Mouse (Mus musculus) midbrain, embryonic 15.5 days (tissue): ENCODE results near the gene Olfr1040. TPM values are rescaled to one million over a fixed set of nuclear protein-coding genes. Genes with fewer than 3 reads are reported as not detected.
"Not testable (repeated sequence)": the region's sequence is repeated elsewhere in the genome, so short reads cannot be mapped to it uniquely, and the experiment has no call there.

Source experiments
- ATAC-seq: fragments of 200-750 bp; cut with Nextera tagmentation; replicated peaks from 2 replicates; pipeline ENCODE4 v1.8.0; 2017; ENCODE audit warnings: moderate TSS enrichment
- H3K27ac ChIP-seq: fragments of 300-500 bp; sonication (generic); 2 replicates; pipeline ENCODE4 v1.5.1; 2015; ENCODE audit warnings: mild to moderate bottlenecking, inconsistent platforms
- H3K27me3 ChIP-seq: fragments of 300-500 bp; sonication (generic); replicated peaks from 2 replicates; pipeline ENCODE4 v1.6.1; 2015; ENCODE audit warnings: inconsistent platforms
- H3K36me3 ChIP-seq: fragments of 300-500 bp; sonication (generic); replicated peaks from 2 replicates; pipeline ENCODE4 v1.6.1; 2015; ENCODE audit warnings: inconsistent platforms
- H3K4me1 ChIP-seq: fragments of 300-500 bp; sonication (generic); 2 replicates; pipeline ENCODE4 v1.6.1; 2015; ENCODE audit warnings: inconsistent platforms
- H3K4me2 ChIP-seq: fragments of 300-500 bp; sonication (generic); 2 replicates; pipeline ENCODE4 v1.6.1; 2015; ENCODE audit warnings: inconsistent platforms, mild to moderate bottlenecking, moderate library complexity
- H3K4me3 ChIP-seq: fragments of 300-500 bp; sonication (generic); 2 replicates; pipeline ENCODE4 v1.5.1; 2015; ENCODE audit warnings: mild to moderate bottlenecking, inconsistent platforms
- H3K9ac ChIP-seq: fragments of 300-500 bp; sonication (generic); 2 replicates; pipeline ENCODE4 v1.6.1; 2015; ENCODE audit warnings: mild to moderate bottlenecking, inconsistent platforms
- H3K9me3 ChIP-seq: fragments of 300-500 bp; sonication (generic); 2 replicates; pipeline ENCODE4 v1.6.1; 2016; ENCODE audit warnings: inconsistent platforms
- whole genome bisulfite sequencing: fragments of 180-500 bp; shearing (Covaris S2); methylation state at CpG from one replicate; pipeline ENCODE4 v1.1.7; 2015; ENCODE audit warnings: mixed read lengths; 5-methylcytosine and 5-hydroxymethylcytosine counted together
- polyA plus RNA-seq: library from polyadenylated mRNA; unstranded; fragments of >200 nt; fragmentation: Nextera tagmentation; extraction: Ambion mirVana; gene quantifications from 2 replicates; pipeline ENCODE4 v1.2.1, GENCODE M21; 2015

Gene Olfr1040
- polyA plus RNA-seq = not detected in 2 replicates

GRCm38 (mm10) chr2:86146632-86147031 is at the start of gene Olfr1040:
Olfr1040 (minus strand) TSS chr2:86146732.
- Histone ChIP-seq H3K36me3 (no peaks in the 10 kb centered on the region), H3K27ac (no peak within 1 kb of the TSS), H3K27me3 (no peaks in the 10 kb centered on the region), H3K4me2 (no peak within 1 kb of the TSS), H3K4me3 (no peak within 1 kb of the TSS), H3K9me3 (no peaks in the 10 kb centered on the region), H3K4me1 (no peaks in the 10 kb centered on the region), H3K9ac (no peak within 1 kb of the TSS)
- WGBS = 76% methylated on average over 1 of the region's 1 CpGs
- ATAC-seq = no peak

GRCm38 (mm10) chr2:86195863-86196262 is 49.3 kb upstream of the Olfr1040 start:
- no peak overlapping the region for H3K4me3 ChIP-seq
- H3K36me3 ChIP-seq = no peaks in the 10 kb centered on the region
- H3K4me1 ChIP-seq = no peaks in the 10 kb centered on the region
- ATAC-seq = no peak
- no peaks in the 10 kb centered on the region for H3K27me3 ChIP-seq
- H3K4me2 ChIP-seq = no peak overlapping the region
- H3K27ac ChIP-seq = no peak overlapping the region
- H3K9ac ChIP-seq = no peak overlapping the region
- H3K9me3 ChIP-seq = no peaks in the 10 kb centered on the region
- WGBS = 50% methylated on average over 1 of the region's 1 CpGs

GRCm38 (mm10) chr2:86185583-86185982 is 39.1 kb upstream of the Olfr1040 start, which contains the start of gene Olfr52:
Olfr52 (minus strand) TSS chr2:86185683.
- no peak within 1 kb of the TSS for H3K9ac ChIP-seq
- H3K4me3 ChIP-seq = no peak within 1 kb of the TSS
- no peaks in the 10 kb centered on the region for H3K4me1 ChIP-seq
- no peaks in the 10 kb centered on the region for H3K36me3 ChIP-seq
- no peaks in the 10 kb centered on the region for H3K27me3 ChIP-seq
- H3K4me2 ChIP-seq = no peak within 1 kb of the TSS
- H3K9me3 ChIP-seq = no peaks in the 10 kb centered on the region
- no peak for ATAC-seq
- no peak within 1 kb of the TSS for H3K27ac ChIP-seq

- no peak overlapping the region for H3K4me2 ChIP-seq
- ATAC-seq = no peak
- no peak overlapping the region for H3K4me3 ChIP-seq
- H3K27me3 ChIP-seq = no peaks in the 10 kb centered on the region
- H3K27ac ChIP-seq = no peak overlapping the region
- WGBS = 80% methylated on average over 3 of the region's 3 CpGs
- no peaks in the 10 kb centered on the region for H3K4me1 ChIP-seq
- no peaks in the 10 kb centered on the region for H3K9me3 ChIP-seq
- H3K9ac ChIP-seq = no peak overlapping the region
- H3K36me3 ChIP-seq = no peaks in the 10 kb centered on the region
Measured at GRCm38 (mm10) chr2:86179950-86180349, 33.4 kb upstream of the Olfr1040 start.

- ATAC-seq = no peak
Measured at GRCm38 (mm10) chr2:86177720-86178119, 31.2 kb upstream of the Olfr1040 start, which contains the start of gene Olfr1044. Olfr1044 (minus strand) TSS chr2:86177820.

GRCm38 (mm10) chr2:86175422-86175821 is 28.9 kb upstream of the Olfr1040 start:
- H3K36me3 ChIP-seq, H3K9ac ChIP-seq, H3K27ac ChIP-seq, ATAC-seq, H3K4me1 ChIP-seq, H3K4me2 ChIP-seq, H3K27me3 ChIP-seq, H3K9me3 ChIP-seq, H3K4me3 ChIP-seq: not testable (repeated sequence)
- WGBS = 98% methylated on average over 7 of the region's 7 CpGs

More at GRCm38 (mm10) chr2:86177720-86178119, 31.2 kb upstream of the Olfr1040 start, which contains the start of gene Olfr1044:
- no peak within 1 kb of the TSS for H3K27ac ChIP-seq
- no peak within 1 kb of the TSS for H3K4me3 ChIP-seq
- H3K9ac ChIP-seq = no peak within 1 kb of the TSS
- no peaks in the 10 kb centered on the region for H3K36me3 ChIP-seq
- H3K9me3 ChIP-seq = no peaks in the 10 kb centered on the region
- H3K4me1 ChIP-seq = no peaks in the 10 kb centered on the region
- H3K4me2 ChIP-seq = no peak within 1 kb of the TSS
- no peaks in the 10 kb centered on the region for H3K27me3 ChIP-seq

GRCm38 (mm10) chr2:86167422-86167821 is 20.9 kb upstream of the Olfr1040 start, which contains the start of gene Olfr1043:
Olfr1043 (minus strand) TSS chr2:86167522.
- no peak within 1 kb of the TSS for H3K9ac ChIP-seq
- H3K27ac ChIP-seq = no peak within 1 kb of the TSS
- ATAC-seq = no peak
- no peak within 1 kb of the TSS for H3K4me3 ChIP-seq
- no peaks in the 10 kb centered on the region for H3K9me3 ChIP-seq
- no peaks in the 10 kb centered on the region for H3K4me1 ChIP-seq
- H3K4me2 ChIP-seq = no peak within 1 kb of the TSS
- WGBS = 87% methylated on average over 2 of the region's 2 CpGs
- no peaks in the 10 kb centered on the region for H3K27me3 ChIP-seq
- no peaks in the 10 kb centered on the region for H3K36me3 ChIP-seq

- H3K4me3 ChIP-seq = no peak within 1 kb of the TSS
- H3K4me2 ChIP-seq = no peak within 1 kb of the TSS
- 83% methylated on average over 2 of the region's 2 CpGs for WGBS
- H3K9ac ChIP-seq = no peak within 1 kb of the TSS
- no peaks in the 10 kb centered on the region for H3K27me3 ChIP-seq
- H3K36me3 ChIP-seq = no peaks in the 10 kb centered on the region
- H3K4me1 ChIP-seq = no peaks in the 10 kb centered on the region
- no peaks in the 10 kb centered on the region for H3K9me3 ChIP-seq
- no peak within 1 kb of the TSS for H3K27ac ChIP-seq
- no peak for ATAC-seq
Measured at GRCm38 (mm10) chr2:86161738-86162137, 15.2 kb upstream of the Olfr1040 start, which contains the start of gene Olfr1042. Olfr1042 (minus strand) TSS chr2:86161838.

GRCm38 (mm10) chr2:86135828-86136227 is 10.7 kb downstream of the Olfr1040 start, which contains the start of gene Olfr1039:
Olfr1039 (minus strand) TSS chr2:86135928.
- Histone ChIP-seq H3K9me3 (no peaks in the 10 kb centered on the region), H3K36me3 (no peaks in the 10 kb centered on the region), H3K4me3 (no peak within 1 kb of the TSS), H3K9ac (no peak within 1 kb of the TSS), H3K27me3 (no peaks in the 10 kb centered on the region), H3K4me1 (no peaks in the 10 kb centered on the region), H3K4me2 (no peak within 1 kb of the TSS), H3K27ac (no peak within 1 kb of the TSS)
- ATAC-seq = no peak
- 90% methylated on average over 1 of the region's 1 CpGs for whole genome bisulfite sequencing

Other genes with a start within 250 kb of the Olfr1040 start
- not detected in 2 replicates for gene Olfr1024, start 241.7 kb downstream of the Olfr1040 start, polyA plus RNA-seq
- gene Olfr1025-ps1, start 231.5 kb downstream of the Olfr1040 start, polyA plus RNA-seq = not detected in 2 replicates
- gene Olfr1026, start 225.2 kb downstream of the Olfr1040 start, polyA plus RNA-seq = not detected in 2 replicates
- not detected in 2 replicates for gene Olfr1028, start 196.3 kb downstream of the Olfr1040 start, polyA plus RNA-seq
- gene Olfr1029, start 172.8 kb downstream of the Olfr1040 start, polyA plus RNA-seq = not detected in 2 replicates
- not detected in 2 replicates for gene Olfr1030, start 167.5 kb downstream of the Olfr1040 start, polyA plus RNA-seq
- gene Olfr1031, start 156.4 kb downstream of the Olfr1040 start, polyA plus RNA-seq = not detected in 2 replicates
- gene Olfr1032, start 141.2 kb downstream of the Olfr1040 start, polyA plus RNA-seq = not detected in 2 replicates
- gene Olfr1033, start 126.1 kb downstream of the Olfr1040 start, polyA plus RNA-seq = not detected in 2 replicates
- gene Olfr1034, start 100.9 kb downstream of the Olfr1040 start, polyA plus RNA-seq = not detected in 2 replicates
- gene Olfr1036, start 72.7 kb downstream of the Olfr1040 start, polyA plus RNA-seq = not detected in 2 replicates
- not detected in 2 replicates for gene Olfr1037, start 59.3 kb downstream of the Olfr1040 start, polyA plus RNA-seq
- not detected in 2 replicates for gene Olfr1039, start 10.8 kb downstream of the Olfr1040 start, polyA plus RNA-seq
- gene Olfr1042, start 15.1 kb upstream of the Olfr1040 start, polyA plus RNA-seq = not detected in 2 replicates
- not detected in 2 replicates for gene Olfr1043, start 20.8 kb upstream of the Olfr1040 start, polyA plus RNA-seq
- gene Olfr1044, start 31.1 kb upstream of the Olfr1040 start, polyA plus RNA-seq = not detected in 2 replicates
- gene Olfr52, start 39.0 kb upstream of the Olfr1040 start, polyA plus RNA-seq = not detected in 2 replicates
- gene Olfr1045, start 56.3 kb upstream of the Olfr1040 start, polyA plus RNA-seq = not detected in 2 replicates
- not detected in 2 replicates for gene Olfr1046, start 72.6 kb upstream of the Olfr1040 start, polyA plus RNA-seq
- not detected in 2 replicates for gene Olfr1047, start 84.7 kb upstream of the Olfr1040 start, polyA plus RNA-seq
- gene Olfr1048, start 93.6 kb upstream of the Olfr1040 start, polyA plus RNA-seq = not detected in 2 replicates
- not detected in 2 replicates for gene Olfr1049, start 111.6 kb upstream of the Olfr1040 start, polyA plus RNA-seq
- gene Olfr1051, start 132.4 kb upstream of the Olfr1040 start, polyA plus RNA-seq = not detected in 2 replicates
- gene Olfr1052, start 145.7 kb upstream of the Olfr1040 start, polyA plus RNA-seq = not detected in 2 replicates
- gene Olfr1053, start 168.6 kb upstream of the Olfr1040 start, polyA plus RNA-seq = not detected in 2 replicates
- gene Olfr1054, start 188.7 kb upstream of the Olfr1040 start, polyA plus RNA-seq = not detected in 2 replicates
- not detected in 2 replicates for gene Olfr1055, start 203.6 kb upstream of the Olfr1040 start, polyA plus RNA-seq
- gene Olfr1056, start 215.7 kb upstream of the Olfr1040 start, polyA plus RNA-seq = not detected in 2 replicates
- gene Olfr1057, start 231.7 kb upstream of the Olfr1040 start, polyA plus RNA-seq = not detected in 2 replicates
- not detected in 2 replicates for gene Olfr1058, start 241.8 kb upstream of the Olfr1040 start, polyA plus RNA-seq